ENCODE assay signal across 8 mouse cellular contexts in genomic region chr7:63985696-63986406, GRCm38 (mm10). TPM values are rescaled to one million over a fixed set of nuclear protein-coding genes. Genes with fewer than 3 reads are reported as not detected.
DNase-seq lines count a peak whose midpoint lies in the region; ATAC-seq and TF ChIP-seq lines count a peak whose summit lies in the region.
"Had no signal": no experiment of that assay in that cellular context is flagged by ENCODE, and none has a peak within 500 bp of the region (broad histone marks: within the 10 kb centered on the region; RNA-seq: fewer than 3 reads in every experiment).

No protein-coding gene starts in this region.

- no peak overlapping the region for H3K4me2 ChIP-seq in hindbrain, embryonic 13.5 days

- peak; percentile 72 for DNase-seq in naive thymus-derived CD4-positive, alpha-beta T cell, adult 2 months (ENCODE audit: low read depth)
- no peak for DNase-seq in adrenal gland, adult 18-20 months (ENCODE audit: low spot score in 2 of 2)
- no peak for DNase-seq in embryo, embryonic 10.5 days (ENCODE audit: low spot score)
- no peak for DNase-seq in kidney, adult 18-20 months

- H3K9ac ChIP-seq in hindbrain, embryonic 13.5 days, result no peak overlapping the region

- peak; percentile 46 for ATAC-seq in CD4-positive, CD25-positive, alpha-beta regulatory T cell, adult 4 months
- ATAC-seq in hindbrain, embryonic 13.5 days (ENCODE audit: low FRiP score), result peak; percentile 57; the same call in 1 of the 2 replicates

- peaks cover 12% of the 10 kb centered on the region for H3K4me1 ChIP-seq in bone marrow, adult 2 months (ENCODE audit: control insufficient read depth, insufficient read depth, low read length)
- peaks cover 17% of the 10 kb centered on the region for H3K4me1 ChIP-seq in hindbrain, embryonic 13.5 days (replicated peaks)

- H3K36me3 ChIP-seq in hindbrain, embryonic 13.5 days, result no peaks in the 10 kb centered on the region

- H3K27me3 ChIP-seq in hindbrain, embryonic 13.5 days, result no peaks in the 10 kb centered on the region
- H3K27me3 ChIP-seq: Patski had no signal

- TF ChIP-seq POLR2A in bone marrow, adult 2 months (IDR thresholded peaks at IDR 0.05; ENCODE audit: borderline replicate concordance, control insufficient read depth, low read depth, low read length), result no peak

- WGBS in bone marrow, adult 2 months, result 55% methylated on average over 9 of the region's 9 CpGs
- WGBS in hindbrain, embryonic 13.5 days, result 67% methylated on average over 9 of the region's 9 CpGs

- no peak for TF ChIP-seq CTCF in bone marrow, adult 2 months (IDR thresholded peaks at IDR 0.05; ENCODE audit: control insufficient read depth, insufficient read depth, low read length)

- H3K9me3 ChIP-seq in hindbrain, embryonic 13.5 days, result no peaks in the 10 kb centered on the region

- no peak overlapping the region for H3K4me3 ChIP-seq in bone marrow, adult 2 months (replicated peaks; ENCODE audit: control insufficient read depth, low read depth, low read length)
- H3K4me3 ChIP-seq in hindbrain, embryonic 13.5 days, result no peak overlapping the region

- H3K27ac ChIP-seq in bone marrow, adult 2 months (ENCODE audit: control insufficient read depth, insufficient read depth, low read depth, low read length, poor library complexity), result peak overlapping the region; percentile 8; the same call in 1 of the 2 replicates
- peak overlapping the region; percentile 88 for H3K27ac ChIP-seq in hindbrain, embryonic 13.5 days

RNA-seq across cellular contexts. Expression of gene Klf13, which starts 47.1 kb away (rescaled TPM):
- polyA plus RNA-seq in CD4-positive, CD25-positive, alpha-beta regulatory T cell, adult 4 months (2017; shearing (Covaris generic)), result 100 to 1,000 TPM; 209 to 217 TPM
- polyA plus RNA-seq in bone marrow, adult 2 months (2011; ENCODE audit: insufficient read depth, insufficient read length, low replicate concordance, missing spikeins), result 38.0 and 58.7 TPM in 2 replicates
- 25.7 and 26.9 TPM in 2 replicates for polyA plus RNA-seq in hindbrain, embryonic 13.5 days (2015; fragmentation: Nextera tagmentation; extraction: Ambion mirVana)
- 10 to 100 TPM; 52.5 to 58.4 TPM for total RNA-seq in adrenal gland, adult 18-20 months (2021)
